Mouse (Mus musculus): Measurements from ENCODE around the gene Gm15557. TPM values are rescaled to one million over a fixed set of nuclear protein-coding genes. Genes with fewer than 3 reads are reported as not detected.

The Gm15557 gene
- total RNA-seq, 4 experiments from 2014 or later = not detected

- DNase-seq (ENCODE audit: low spot score in 2 of 2) = no peak
Observed at GRCm38 (mm10) chr2:155949362-155949761, 8.8 kb downstream of the Gm15557 start.

GRCm38 (mm10) chr2:155952006-155952405 is 11.5 kb downstream of the Gm15557 start:
- peak; percentile 53 to 67 for DNase-seq (ENCODE audit: low spot score in 2 of 2)

GRCm38 (mm10) chr2:155956134-155957059 is 15.9 kb downstream of the Gm15557 start, which contains the start of gene Cep250:
Cep250 (plus strand) TSS chr2:155956458.
- DNase-seq (ENCODE audit: low spot score in 2 of 2) = peak; percentile 77 to 85

GRCm38 (mm10) chr2:155959981-155960380 is 19.5 kb downstream of the Gm15557 start:
- no peak for DNase-seq (ENCODE audit: low spot score in 2 of 2)

- DNase-seq (ENCODE audit: low spot score in 2 of 2) = no peak
Observed at GRCm38 (mm10) chr2:155961862-155962261, 21.3 kb downstream of the Gm15557 start.

- no peak for DNase-seq (ENCODE audit: low spot score in 2 of 2)
Observed at GRCm38 (mm10) chr2:155962991-155963390, 22.5 kb downstream of the Gm15557 start.

- DNase-seq (ENCODE audit: low spot score in 2 of 2) = no peak
Observed at GRCm38 (mm10) chr2:155973348-155973747, 32.8 kb downstream of the Gm15557 start.

GRCm38 (mm10) chr2:155974087-155974731 is 33.7 kb downstream of the Gm15557 start:
- no peak for DNase-seq (ENCODE audit: low spot score in 2 of 2)

GRCm38 (mm10) chr2:155979328-155979991 is 38.9 kb downstream of the Gm15557 start:
- no peak for DNase-seq (ENCODE audit: low spot score in 2 of 2)

GRCm38 (mm10) chr2:155985776-155986175 is 45.2 kb downstream of the Gm15557 start:
- no peak for DNase-seq (ENCODE audit: low spot score in 2 of 2)

GRCm38 (mm10) chr2:155987131-155987530 is 46.6 kb downstream of the Gm15557 start:
- no peak for DNase-seq (ENCODE audit: low spot score in 2 of 2)

- DNase-seq (ENCODE audit: low spot score in 2 of 2) = no peak
Observed at GRCm38 (mm10) chr2:155989085-155989484, 48.6 kb downstream of the Gm15557 start.

GRCm38 (mm10) chr2:155991151-155991550 is 50.6 kb downstream of the Gm15557 start:
- DNase-seq (ENCODE audit: low spot score in 2 of 2) = no peak

GRCm38 (mm10) chr2:155991863-155992321 is 51.4 kb downstream of the Gm15557 start:
- peak; percentile 40 to 68 for DNase-seq (ENCODE audit: low spot score in 2 of 2)

Other genes with a start within 250 kb of the Gm15557 start
- 100 to 1,000 TPM; 158 to 175 (median 167) TPM for gene Trpc4ap, start 248.3 kb upstream of the Gm15557 start, total RNA-seq (2022)
- gene Edem2, start 211.3 kb upstream of the Gm15557 start, total RNA-seq (2022) = 10 to 100 TPM; 23.9 to 33.5 (median 27.8) TPM
- not detected for gene Gm17581, start 204.9 kb upstream of the Gm15557 start, total RNA-seq (2022)
- 1 to 10 TPM in 3 of 4 experiments, under 1 TPM in 1; 0.85 to 2.6 (median 1.3) TPM for gene Procr, start 189.6 kb upstream of the Gm15557 start, total RNA-seq (2022)
- gene Mmp24, start 165.4 kb upstream of the Gm15557 start, total RNA-seq (2022) = 10 to 100 TPM; 30.6 to 40.1 (median 35.6) TPM
- 10 to 100 TPM; 54.2 to 56.6 (median 55.9) TPM for gene BC029722, start 121.3 kb upstream of the Gm15557 start, total RNA-seq (2022)
- gene Eif6, start 113.8 kb upstream of the Gm15557 start, total RNA-seq (2022) = 10 to 100 TPM; 53.8 to 72.8 (median 66.9) TPM
- not detected for gene Fam83c, start 105.9 kb upstream of the Gm15557 start, total RNA-seq (2022)
- gene Uqcc1, start 10.4 kb upstream of the Gm15557 start, total RNA-seq (2022) = 10 to 100 TPM; 76.5 to 83.3 (median 78.3) TPM
- gene Gdf5, start 4.6 kb downstream of the Gm15557 start, total RNA-seq (2022) = under 1 TPM in 3 of 4 experiments, not detected in 1; 0.18 to 0.31 (median 0.31) TPM
- 10 to 100 TPM; 21.9 to 24.9 (median 24.5) TPM for gene Cep250, start 15.7 kb downstream of the Gm15557 start, total RNA-seq (2022)
- 1 to 10 TPM in 3 of 4 experiments, under 1 TPM in 1; 0.97 to 3.0 (median 2.0) TPM for gene 6430550D23Rik, start 67.2 kb downstream of the Gm15557 start, total RNA-seq (2022)
- gene Ergic3, start 67.3 kb downstream of the Gm15557 start, total RNA-seq (2022) = 100 to 1,000 TPM; 182 to 233 (median 213) TPM
- gene Fer1l4, start 112.2 kb downstream of the Gm15557 start, total RNA-seq (2022) = not detected
- gene Spag4, start 124.4 kb downstream of the Gm15557 start, total RNA-seq (2022) = 1 to 10 TPM; 3.3 to 4.7 (median 4.2) TPM
- 10 to 100 TPM; 31.2 to 34.6 (median 33.0) TPM for gene Cpne1, start 171.2 kb downstream of the Gm15557 start, total RNA-seq (2022)
- gene Rbm12, start 171.2 kb downstream of the Gm15557 start, total RNA-seq (2022) = 10 to 100 TPM; 25.4 to 37.4 (median 33.1) TPM
- gene Gm28036, start 186.4 kb downstream of the Gm15557 start, total RNA-seq (2022) = 10 to 100 TPM; 17.8 to 23.4 (median 20.3) TPM
- 100 to 1,000 TPM in 3 of 4 experiments, 10 to 100 TPM in 1; 99.4 to 184 (median 132) TPM for gene Romo1, start 203.3 kb downstream of the Gm15557 start, total RNA-seq (2022)
- 10 to 100 TPM; 39.0 to 54.5 (median 44.0) TPM for gene Nfs1, start 203.5 kb downstream of the Gm15557 start, total RNA-seq (2022)
- gene Rbm39, start 239.5 kb downstream of the Gm15557 start, total RNA-seq (2022) = 100 to 1,000 TPM; 305 to 360 (median 339) TPM

Data from layer of hippocampus, adult 8-10 months (tissue).